Mouse (Mus musculus) megakaryocyte, embryonic 14.5 days (primary cell): ENCODE data around the gene Zhx3.

ENCODE experiments used
- FLI1 ChIP-seq: IDR thresholded peaks from 2 replicates; pipeline ENCODE4 v1.6.1; 2012; ENCODE audit warnings: low read length, inconsistent platforms, mixed read lengths
- GATA1 ChIP-seq: IDR thresholded peaks from 3 replicates; pipeline ENCODE4 v1.6.1; 2012; ENCODE audit warnings: mixed read lengths, low read length, inconsistent platforms, borderline replicate concordance

GRCm38 (mm10) chr2:160869446-160869845 is 3.4 kb downstream of the Zhx3 start:
- TF ChIP-seq FLI1 (no peak), GATA1 (no peak)
